Mouse (Mus musculus): ENCODE results near the gene Aatf. TPM values are rescaled to one million over a fixed set of nuclear protein-coding genes. Genes with fewer than 3 reads are reported as not detected.
"Not testable (repeated sequence)": the region's sequence is repeated elsewhere in the genome, so short reads cannot be mapped to it uniquely, and the experiment has no call there.

The Aatf gene
- polyA plus RNA-seq, 1 experiment from 2014 or later = 56.9 TPM

DNA sequence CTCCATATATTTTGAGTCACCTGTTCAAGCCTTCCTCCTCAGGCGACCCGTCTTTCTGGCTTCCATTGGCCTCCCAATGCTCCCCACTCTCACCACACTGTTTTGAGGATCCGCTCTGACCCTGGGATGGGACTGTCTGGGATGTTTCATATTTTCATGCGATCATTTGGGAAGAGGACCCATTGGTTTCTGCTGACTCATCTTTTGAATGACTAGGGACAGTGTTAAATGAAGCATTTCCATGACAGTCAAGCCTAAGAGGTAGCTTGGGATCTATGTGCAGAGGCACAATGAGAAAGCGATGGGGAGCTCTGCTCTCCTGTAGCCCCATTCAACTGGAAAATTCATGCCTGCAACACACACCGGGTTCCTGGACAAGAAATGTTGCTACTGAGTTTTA, 92.5 kb downstream of the Aatf start:
- Histone ChIP-seq H3K9me3 (no peaks in the 10 kb centered on the region), H3K27ac (no peak overlapping the region), H3K4me3 (no peak overlapping the region), H3K4me1 (replicated peaks) (peaks cover 30% of the 10 kb centered on the region), H3K4me2 (no peak overlapping the region), H3K27me3 (no peaks in the 10 kb centered on the region), H3K9ac (no peak overlapping the region), H3K36me3 (no peaks in the 10 kb centered on the region)
- ATAC-seq (ENCODE audit: low FRiP score) = no peak
- WGBS = 91% methylated on average over 6 of the region's 6 CpGs

DNA sequence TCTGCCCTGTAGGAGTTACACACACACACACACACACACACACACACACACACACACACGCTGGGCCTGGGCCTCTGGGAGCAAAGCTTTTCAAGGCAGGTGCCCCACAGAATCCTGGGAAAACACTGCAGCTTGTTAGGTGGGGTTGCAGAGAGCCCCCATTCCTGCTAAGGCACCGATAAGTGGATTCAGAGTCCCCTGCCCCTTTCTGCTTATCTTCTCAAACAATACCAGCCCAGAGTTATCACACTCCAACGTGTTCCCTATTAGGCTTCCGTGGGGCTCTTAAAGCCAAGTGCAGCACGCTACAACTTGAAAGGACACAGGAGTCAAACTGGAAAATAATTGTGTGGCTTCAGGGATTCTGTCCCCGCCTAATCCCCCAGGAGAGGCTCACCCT, 100.2 kb downstream of the Aatf start:
- Histone ChIP-seq H3K27ac (peak overlapping the region; percentile 74), H3K9ac (no peak overlapping the region; the same call in 1 of the 2 replicates)
- WGBS = 65% methylated on average over 6 of the region's 6 CpGs

GRCm38 (mm10) chr11:84412201-84412934, 101.0 kb downstream of the Aatf start:
- no peak overlapping the region for H3K4me3 ChIP-seq
- H3K27me3 ChIP-seq = no peaks in the 10 kb centered on the region
- no peak overlapping the region for H3K4me2 ChIP-seq
- H3K36me3 ChIP-seq = no peaks in the 10 kb centered on the region
- ATAC-seq (ENCODE audit: low FRiP score) = no peak
- no peaks in the 10 kb centered on the region for H3K9me3 ChIP-seq
- H3K4me1 ChIP-seq (replicated peaks) = peaks cover 36% of the 10 kb centered on the region
- no peak overlapping the region; the same call in 1 of the 2 replicates for H3K9ac ChIP-seq
- 54% methylated on average over 12 of the region's 12 CpGs for WGBS
- peak overlapping the region; percentile 74 for H3K27ac ChIP-seq

More for the DNA sequence above, 100.2 kb downstream of the Aatf start:
- Histone ChIP-seq H3K4me3 (no peak overlapping the region), H3K4me1 (replicated peaks) (peaks cover 36% of the 10 kb centered on the region), H3K27me3 (no peaks in the 10 kb centered on the region), H3K36me3 (no peaks in the 10 kb centered on the region), H3K9me3 (no peaks in the 10 kb centered on the region), H3K4me2 (no peak overlapping the region)
- no peak for ATAC-seq (ENCODE audit: low FRiP score)

DNA sequence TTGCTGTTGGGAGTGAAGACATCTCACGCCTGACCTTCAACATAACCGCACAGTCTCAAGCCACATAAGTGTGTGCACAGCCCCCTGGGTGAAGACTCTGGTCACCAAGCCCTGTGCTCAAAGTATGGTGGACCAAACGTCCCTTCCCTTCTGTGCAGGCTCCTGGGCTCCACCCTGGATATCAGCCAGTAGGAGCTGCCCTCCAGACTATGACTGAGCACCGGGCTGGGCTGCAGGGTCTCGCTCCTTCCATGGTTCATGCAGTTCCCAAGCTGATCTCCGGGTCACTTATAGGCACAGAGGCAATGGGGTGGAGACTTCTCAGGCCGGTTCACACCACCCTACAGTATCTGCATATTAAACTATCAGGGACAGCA, 101.7 kb downstream of the Aatf start:
- no peak for ATAC-seq (ENCODE audit: low FRiP score)
- H3K4me3 ChIP-seq = no peak overlapping the region
- H3K36me3 ChIP-seq = no peaks in the 10 kb centered on the region; the same call in 1 of the 2 replicates
- WGBS = 69% methylated on average over 7 of the region's 7 CpGs
- H3K4me1 ChIP-seq (replicated peaks) = peaks cover 36% of the 10 kb centered on the region
- H3K9ac ChIP-seq = no peak overlapping the region
- H3K9me3 ChIP-seq = peaks cover 3% of the 10 kb centered on the region; the same call in 1 of the 2 replicates
- peak overlapping the region; percentile 79 for H3K27ac ChIP-seq
- no peaks in the 10 kb centered on the region for H3K27me3 ChIP-seq
- H3K4me2 ChIP-seq = no peak overlapping the region

- no peak overlapping the region for H3K4me3 ChIP-seq
- peak overlapping the region; percentile 79 for H3K27ac ChIP-seq
- 61% methylated on average over 7 of the region's 7 CpGs for WGBS
- H3K9me3 ChIP-seq = peaks cover 9% of the 10 kb centered on the region; the same call in 1 of the 2 replicates
- ATAC-seq (ENCODE audit: low FRiP score) = no peak
- no peaks in the 10 kb centered on the region for H3K27me3 ChIP-seq
- H3K9ac ChIP-seq = no peak overlapping the region
- H3K4me2 ChIP-seq = no peak overlapping the region
- peaks cover 36% of the 10 kb centered on the region for H3K4me1 ChIP-seq (replicated peaks)
- H3K36me3 ChIP-seq = no peaks in the 10 kb centered on the region; the same call in 1 of the 2 replicates
These were observed 102.3 kb downstream of the Aatf start for GRCm38 (mm10) chr11:84410879-84411641.

GRCm38 (mm10) chr11:84410383-84410782, 102.9 kb downstream of the Aatf start:
- WGBS = 54% methylated on average over 4 of the region's 4 CpGs
- no peak for ATAC-seq (ENCODE audit: low FRiP score)
- Histone ChIP-seq H3K4me3 (no peak overlapping the region), H3K4me2 (no peak overlapping the region), H3K27me3 (no peaks in the 10 kb centered on the region), H3K27ac (peak overlapping the region; percentile 79), H3K4me1 (replicated peaks) (peaks cover 36% of the 10 kb centered on the region), H3K36me3 (no peaks in the 10 kb centered on the region; the same call in 1 of the 2 replicates), H3K9me3 (peaks cover 10% of the 10 kb centered on the region; the same call in 1 of the 2 replicates), H3K9ac (no peak overlapping the region)

GRCm38 (mm10) chr11:84406733-84407132, 106.6 kb downstream of the Aatf start:
- Histone ChIP-seq H3K27ac (no peak overlapping the region), H3K36me3 (no peaks in the 10 kb centered on the region; the same call in 1 of the 2 replicates), H3K4me2 (no peak overlapping the region), H3K27me3 (no peaks in the 10 kb centered on the region), H3K9me3 (peaks cover 10% of the 10 kb centered on the region; the same call in 1 of the 2 replicates), H3K4me3 (no peak overlapping the region), H3K9ac (no peak overlapping the region), H3K4me1 (replicated peaks) (peaks cover 28% of the 10 kb centered on the region)
- 98% methylated on average over 4 of the region's 4 CpGs for WGBS
- ATAC-seq (ENCODE audit: low FRiP score) = no peak

- H3K27me3 ChIP-seq = no peaks in the 10 kb centered on the region
- peaks cover 31% of the 10 kb centered on the region for H3K36me3 ChIP-seq
- no peak overlapping the region for H3K4me2 ChIP-seq
- H3K9ac ChIP-seq = no peak overlapping the region
- no peak overlapping the region for H3K4me3 ChIP-seq
- ATAC-seq (ENCODE audit: low FRiP score) = no peak
- 75% methylated on average over 1 of the region's 1 CpGs for WGBS
- H3K4me1 ChIP-seq (replicated peaks) = peaks cover 33% of the 10 kb centered on the region
- no peaks in the 10 kb centered on the region for H3K9me3 ChIP-seq
- 0 out of 2 replicates have a peak overlapping the region, but pooled peaks have one; percentile 25 for H3K27ac ChIP-seq
These were observed 118.3 kb downstream of the Aatf start for GRCm38 (mm10) chr11:84395010-84395409.

DNA sequence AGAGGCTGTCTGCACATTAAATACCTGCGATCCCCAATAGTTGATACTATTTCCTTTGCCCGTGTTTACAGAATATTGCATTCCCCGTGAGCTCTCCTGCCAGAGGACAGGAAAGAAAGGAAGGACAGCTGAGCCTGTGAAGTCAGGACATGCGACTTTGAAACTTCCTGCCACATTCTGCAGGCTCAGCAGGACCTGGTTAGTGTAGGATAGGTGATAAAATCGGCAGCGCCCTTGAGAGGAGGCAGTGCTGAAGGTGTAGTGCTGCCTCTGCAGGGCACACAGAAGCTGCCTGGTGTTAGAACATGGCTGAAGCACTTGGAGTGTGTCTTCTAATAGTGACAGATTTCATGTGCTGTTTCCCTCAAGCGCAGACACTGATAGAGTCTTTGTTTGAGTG, 119.8 kb downstream of the Aatf start:
- no peak for ATAC-seq (ENCODE audit: low FRiP score)
- Histone ChIP-seq H3K4me1 (replicated peaks) (peaks cover 39% of the 10 kb centered on the region), H3K9me3 (no peaks in the 10 kb centered on the region), H3K9ac (no peak overlapping the region), H3K4me3 (no peak overlapping the region), H3K36me3 (peaks cover 27% of the 10 kb centered on the region), H3K4me2 (no peak overlapping the region), H3K27ac (peak overlapping the region; percentile 53; the same call in 1 of the 2 replicates), H3K27me3 (no peaks in the 10 kb centered on the region)
- 81% methylated on average over 7 of the region's 7 CpGs for WGBS

GRCm38 (mm10) chr11:84392066-84392465, 121.3 kb downstream of the Aatf start:
- H3K4me2 ChIP-seq; H3K9me3 ChIP-seq; H3K27me3 ChIP-seq; H3K4me3 ChIP-seq; H3K9ac ChIP-seq; ATAC-seq (ENCODE audit: low FRiP score): not testable (repeated sequence)
- 80% methylated on average over 7 of the region's 7 CpGs for WGBS
- Histone ChIP-seq H3K27ac (0 out of 2 replicates have a peak overlapping the region, but pooled peaks have one; percentile 20), H3K36me3 (peaks cover 22% of the 10 kb centered on the region), H3K4me1 (replicated peaks) (peaks cover 38% of the 10 kb centered on the region)

DNA sequence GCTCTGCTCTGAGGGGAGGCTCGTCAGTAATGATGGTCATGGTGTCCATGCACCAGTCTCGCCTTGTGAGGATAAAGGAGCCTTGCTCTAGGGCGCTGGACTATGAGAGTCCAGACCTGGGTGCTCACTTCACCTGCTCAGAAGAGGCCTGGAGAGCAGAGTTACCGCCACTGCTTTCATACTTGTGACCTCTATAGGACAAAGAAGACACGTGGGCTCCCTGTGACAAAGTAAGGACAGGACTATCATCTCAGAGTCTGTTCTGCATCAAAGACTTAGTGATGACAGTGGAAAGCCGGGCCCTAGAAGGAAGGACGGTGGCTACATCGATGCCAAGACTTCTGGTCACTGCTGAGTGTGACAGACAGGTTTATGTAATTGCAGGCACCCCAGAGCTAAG, 122.2 kb downstream of the Aatf start:
- no peaks in the 10 kb centered on the region for H3K9me3 ChIP-seq
- no peak for ATAC-seq (ENCODE audit: low FRiP score)
- WGBS = 91% methylated on average over 8 of the region's 8 CpGs
- H3K27ac ChIP-seq = no peak overlapping the region
- H3K4me2 ChIP-seq = no peak overlapping the region
- peaks cover 29% of the 10 kb centered on the region for H3K4me1 ChIP-seq (replicated peaks)
- no peak overlapping the region for H3K9ac ChIP-seq
- H3K4me3 ChIP-seq = no peak overlapping the region
- no peaks in the 10 kb centered on the region for H3K27me3 ChIP-seq
- H3K36me3 ChIP-seq = peaks cover 22% of the 10 kb centered on the region

- peaks cover 31% of the 10 kb centered on the region for H3K4me1 ChIP-seq (replicated peaks)
- H3K9ac ChIP-seq = no peak overlapping the region
- H3K9me3 ChIP-seq = no peaks in the 10 kb centered on the region
- 80% methylated on average over 6 of the region's 6 CpGs for WGBS
- H3K36me3 ChIP-seq = peaks cover 22% of the 10 kb centered on the region
- H3K4me2 ChIP-seq = no peak overlapping the region
- no peaks in the 10 kb centered on the region for H3K27me3 ChIP-seq
- H3K27ac ChIP-seq = peak overlapping the region; percentile 56; the same call in 1 of the 2 replicates
- no peak overlapping the region for H3K4me3 ChIP-seq
- ATAC-seq (ENCODE audit: low FRiP score) = no peak
These were observed 124.0 kb downstream of the Aatf start for GRCm38 (mm10) chr11:84389332-84389731.
